Mouse (Mus musculus) G1E (cell line): ENCODE data around the gene Cntn5.

Experiments used
- CTCF ChIP-seq: IDR thresholded peaks from 2 replicates; pipeline ENCODE4 v1.5.1; 2012; ENCODE audit warnings: low read depth, low read length, inconsistent platforms, mixed read lengths
- GATA1 ChIP-seq: IDR thresholded peaks from 2 replicates; pipeline ENCODE4 v1.6.1; 2012; ENCODE audit warnings: borderline replicate concordance, low read length, inconsistent platforms, mixed read lengths
- GATA2 ChIP-seq: IDR thresholded peaks from 2 replicates; pipeline ENCODE4 v1.6.1; 2012; ENCODE audit warnings: low read depth, low read length, inconsistent platforms, borderline replicate concordance
- POLR2AphosphoS5 ChIP-seq: IDR thresholded peaks from 2 replicates; pipeline ENCODE4 v1.6.1; 2012; ENCODE audit warnings: low read depth, low read length, inconsistent platforms; ENCODE audit not compliant: insufficient replicate concordance
- TAL1 ChIP-seq: conservative IDR thresholded peaks from 2 replicates; pipeline ENCODE4 v1.6.1; 2012; ENCODE audit warnings: low read depth, low read length, inconsistent platforms, mixed read lengths

DNA sequence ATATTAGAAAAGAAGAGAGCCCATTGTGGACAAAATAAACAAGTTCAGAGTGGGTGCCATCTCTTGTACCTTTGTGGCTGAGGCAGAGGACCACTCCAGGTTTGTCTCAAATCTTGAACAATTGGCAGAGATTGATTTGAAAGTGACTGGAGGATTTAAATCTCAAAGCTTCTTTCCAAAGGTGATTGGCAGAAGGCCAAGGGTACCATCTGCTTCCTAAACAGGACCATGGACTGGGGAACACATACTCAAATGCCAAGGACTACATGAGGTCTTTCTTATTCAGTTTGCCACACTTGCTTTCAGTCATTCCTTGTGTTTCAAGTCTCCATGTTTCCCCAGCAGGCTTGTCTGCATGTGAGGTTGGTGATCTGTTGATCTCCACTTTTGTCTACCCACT lies 528.3 kb downstream of the Cntn5 start:
- TF ChIP-seq GATA2 (no peak), GATA1 (no peak), CTCF (no peak), POLR2AphosphoS5 (no peak), TAL1 (no peak)
